Mouse (Mus musculus) yolk sac, embryonic 10.5 days (tissue): ENCODE results near the gene Hsd17b1.

Source experiments
- DNase-seq: peaks from one replicate; pipeline ENCODE4 v3.0.0-alpha.2; 2017; ENCODE audit warnings: low spot score

Hsd17b1 gene

DNA sequence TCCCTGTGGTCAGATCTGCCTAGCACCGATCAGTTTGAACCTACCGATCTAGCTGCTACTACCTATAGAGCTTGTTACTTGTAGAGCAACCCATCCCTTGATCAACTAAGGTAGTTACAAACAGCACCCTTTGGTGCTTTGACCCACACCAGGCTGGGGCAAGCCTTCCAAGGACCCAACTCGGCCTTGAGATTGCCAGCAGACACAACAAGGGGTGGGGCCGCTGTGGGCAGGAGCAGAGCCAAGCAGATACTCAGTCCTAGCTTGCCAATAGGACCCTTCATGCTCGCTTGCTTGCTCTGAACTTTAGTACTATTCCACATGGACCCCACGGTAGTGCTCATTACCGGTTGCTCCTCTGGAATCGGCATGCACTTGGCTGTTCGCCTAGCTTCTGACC is at the start of gene Hsd17b1:
Gene Hsd17b1, plus strand, starts transcription at position 291 of the 400 bp plus-strand sequence.
- no peak for DNase-seq

DNA sequence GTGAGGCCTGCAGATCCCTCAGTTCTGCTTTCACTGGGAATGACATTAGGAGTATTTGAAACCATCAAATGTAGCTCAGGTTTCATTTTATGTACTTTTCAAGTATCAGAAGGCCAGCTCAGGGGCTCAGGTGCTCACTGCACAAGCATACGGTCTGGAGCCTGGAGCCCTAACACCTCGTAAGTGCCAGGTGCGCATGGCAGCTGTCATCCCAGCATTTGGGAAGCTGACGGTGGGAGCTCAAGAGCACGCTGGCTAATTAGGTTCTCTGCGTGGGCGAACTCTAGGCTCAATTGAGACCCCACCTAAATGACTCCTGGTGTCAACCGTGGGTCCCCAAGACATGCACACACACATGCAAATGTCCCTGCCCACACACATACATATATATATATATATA is 48.9 kb upstream of the Hsd17b1 start:
- no peak for DNase-seq

DNA sequence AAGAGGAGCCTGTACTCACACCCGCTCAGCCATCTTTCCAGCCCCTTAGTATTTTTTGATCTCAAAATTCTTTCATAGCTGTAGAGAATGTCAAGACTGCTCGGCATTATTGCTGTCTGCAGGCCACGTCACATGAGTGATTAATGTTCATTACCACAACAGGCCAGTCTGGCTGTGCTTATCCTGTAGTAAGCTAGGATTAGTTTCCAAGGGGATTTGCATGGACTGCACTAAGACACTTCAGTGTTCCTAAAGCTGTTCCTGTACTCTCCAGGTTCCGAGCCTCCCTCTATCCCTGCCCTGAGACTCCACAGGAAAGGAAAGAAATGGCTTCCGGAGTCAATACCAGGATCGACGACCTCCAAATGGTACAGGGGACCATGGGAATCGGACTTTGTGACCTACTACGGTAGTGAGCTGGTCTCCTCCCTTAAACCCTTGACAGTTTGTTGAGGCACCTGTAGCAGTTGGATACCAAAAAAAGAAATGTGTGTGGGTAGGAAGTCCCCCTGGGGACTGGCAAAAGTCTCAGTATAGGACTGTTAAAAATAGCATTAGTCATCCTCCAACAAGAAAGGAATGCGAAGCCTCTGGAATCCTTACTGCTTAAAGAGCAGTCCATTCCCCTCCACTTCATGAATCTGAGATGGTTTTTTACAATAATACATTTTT is 47.9 kb upstream of the Hsd17b1 start:
- no peak for DNase-seq

DNA sequence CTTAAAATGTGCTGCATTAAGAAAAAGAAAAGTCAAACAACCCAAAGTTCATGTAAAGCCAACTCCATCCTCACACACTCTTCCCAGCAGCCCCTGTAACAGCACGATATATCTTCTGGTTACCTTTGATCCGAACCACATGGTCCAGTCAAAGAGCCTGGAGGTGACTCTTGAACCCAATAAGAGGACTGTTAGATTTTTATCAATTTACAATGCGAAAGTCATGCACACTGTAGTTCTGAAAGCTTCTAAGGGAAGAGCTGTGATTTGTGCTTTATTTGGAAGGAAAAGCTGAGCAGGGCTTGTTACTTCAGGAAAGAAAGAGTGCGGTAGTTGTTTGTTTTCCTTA is 47.4 kb upstream of the Hsd17b1 start:
- DNase-seq = peak; percentile 32

DNA sequence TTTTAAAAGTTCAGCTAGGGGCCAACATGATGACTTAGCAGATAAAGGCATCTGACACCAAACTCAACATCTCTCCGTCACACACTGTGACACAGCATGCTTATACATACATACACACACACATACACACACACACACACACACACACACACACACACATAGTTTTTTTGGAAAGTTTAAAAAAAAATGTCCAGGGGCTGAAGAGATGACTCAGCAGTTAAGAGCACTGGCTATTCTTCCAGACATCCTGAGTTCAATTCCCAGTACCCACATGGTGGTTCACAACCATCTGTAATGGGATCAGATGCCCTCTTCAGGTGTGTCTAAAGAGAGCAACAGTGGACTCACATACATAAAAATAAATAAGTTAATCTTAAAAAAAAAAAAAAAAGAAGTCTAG is 46.7 kb upstream of the Hsd17b1 start:
- no peak for DNase-seq

DNA sequence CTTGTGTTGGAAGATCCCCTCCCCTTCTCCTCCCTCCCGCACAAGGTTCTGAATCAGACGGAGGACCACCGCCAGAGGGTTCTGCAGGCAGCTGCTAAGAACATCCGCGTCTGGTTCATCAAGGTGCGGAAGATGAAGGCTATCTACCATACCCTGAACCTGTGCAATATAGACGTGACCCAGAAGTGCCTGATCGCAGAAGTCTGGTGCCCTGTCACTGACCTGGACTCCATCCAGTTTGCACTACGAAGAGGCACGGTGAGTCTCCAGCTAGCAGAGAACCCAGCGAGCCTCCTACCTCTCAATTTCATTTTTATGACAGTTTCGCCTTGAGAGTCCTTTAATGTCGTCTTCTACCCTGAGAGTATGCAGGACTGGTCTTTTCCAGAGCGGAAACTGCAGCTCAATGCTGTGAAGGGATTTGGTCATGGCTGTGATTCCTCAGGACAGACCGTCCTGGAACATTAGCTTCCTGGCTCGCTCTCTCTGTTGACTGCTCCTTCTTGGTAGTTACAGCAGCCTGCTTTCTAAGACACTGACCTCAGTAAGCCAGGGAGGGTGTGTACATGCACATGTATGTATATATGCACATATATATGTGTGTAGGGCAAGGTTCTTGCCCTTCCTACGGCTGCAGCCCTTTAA is 44.2 kb upstream of the Hsd17b1 start:
- no peak for DNase-seq

DNA sequence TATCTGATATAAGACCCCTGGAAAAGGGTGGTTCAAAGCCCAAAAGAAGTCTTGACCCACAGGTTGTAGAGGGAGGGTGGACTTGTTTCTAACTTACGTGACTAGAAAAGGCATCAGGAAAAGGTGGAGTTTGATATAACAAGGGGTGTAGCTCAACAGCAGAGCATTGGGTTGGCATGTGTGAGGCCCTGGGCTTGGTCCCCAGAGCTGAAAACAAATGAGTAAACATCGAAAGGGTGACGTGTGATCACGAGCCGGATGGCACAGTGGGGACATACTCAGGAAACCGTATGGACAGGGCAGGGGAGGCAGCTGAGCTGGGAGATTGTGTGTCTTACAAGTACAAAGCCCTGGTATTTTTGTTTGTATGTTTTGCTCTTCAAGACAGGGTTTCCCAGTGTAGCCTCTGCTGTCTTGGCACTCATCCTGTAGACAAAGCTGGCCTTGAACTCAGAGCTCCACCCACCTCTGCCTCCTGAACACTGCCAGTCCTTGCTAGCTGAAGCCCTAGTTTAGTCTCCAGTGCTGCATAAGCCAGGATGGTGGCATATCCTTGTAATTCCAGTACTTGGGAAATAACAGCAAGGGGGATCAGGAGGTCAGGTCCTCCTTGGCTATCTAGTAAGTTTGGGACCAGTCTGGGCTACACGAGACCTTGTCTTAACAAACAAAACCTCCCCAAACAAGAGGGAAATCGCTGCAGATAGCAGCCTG is 43.4 kb upstream of the Hsd17b1 start:
- no peak for DNase-seq

DNA sequence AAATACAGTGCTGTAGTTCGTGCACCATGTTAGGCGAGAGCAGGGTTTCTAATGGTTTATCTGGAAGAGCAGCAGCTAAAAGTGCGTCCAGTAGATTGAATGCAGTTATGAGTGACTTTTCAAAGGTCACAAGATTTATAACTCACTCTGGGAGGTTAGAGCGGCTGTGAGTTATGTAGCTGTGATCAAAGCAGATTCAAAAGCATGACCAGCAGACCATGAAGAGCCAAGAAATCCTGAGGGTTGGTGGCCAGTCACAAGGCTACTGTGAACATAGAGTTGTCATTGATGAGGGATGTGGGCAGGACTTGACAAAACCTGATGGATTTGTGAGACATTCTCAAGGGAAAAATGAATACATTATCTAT is 42.9 kb upstream of the Hsd17b1 start:
- no peak for DNase-seq

DNA sequence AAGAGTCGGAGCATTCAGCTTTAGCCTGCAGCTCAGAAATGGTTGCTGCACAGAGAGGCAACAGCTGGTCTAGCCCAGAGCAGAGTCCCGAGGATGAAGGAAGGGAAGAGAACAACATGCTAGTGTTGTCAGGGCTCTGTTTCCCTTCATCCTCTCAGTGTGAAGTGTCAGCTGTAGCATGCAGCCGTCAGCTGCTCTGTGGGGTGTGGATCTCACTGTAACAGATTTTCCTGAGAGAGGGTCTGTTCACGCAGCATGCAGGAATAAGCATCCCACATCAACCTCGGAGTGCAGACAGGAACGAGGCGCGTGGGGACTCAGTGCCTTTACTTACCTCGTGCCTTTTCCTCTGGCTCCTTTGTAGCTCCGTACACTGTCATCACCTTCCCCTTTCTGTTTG is 40.4 kb upstream of the Hsd17b1 start:
- DNase-seq = no peak

DNA sequence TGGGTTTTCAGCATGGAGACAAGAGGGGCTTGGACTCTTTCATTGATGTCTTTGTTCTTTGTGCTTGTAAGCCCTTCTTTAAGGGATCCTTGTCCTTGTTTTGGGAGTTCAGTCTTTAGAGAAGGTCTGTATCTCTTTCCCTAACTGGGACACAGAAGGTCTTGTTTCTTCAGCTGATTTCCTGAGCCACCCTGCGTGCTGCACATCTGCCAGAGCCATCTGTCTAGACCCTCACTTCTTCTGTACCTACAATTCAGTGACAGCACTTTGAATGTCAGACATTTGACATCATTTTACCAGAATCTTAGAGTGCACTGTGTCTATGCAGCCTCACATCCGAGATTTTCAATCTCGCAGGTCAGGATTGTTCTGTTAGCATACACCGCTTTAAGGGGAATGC is 32.4 kb upstream of the Hsd17b1 start:
- no peak for DNase-seq

DNA sequence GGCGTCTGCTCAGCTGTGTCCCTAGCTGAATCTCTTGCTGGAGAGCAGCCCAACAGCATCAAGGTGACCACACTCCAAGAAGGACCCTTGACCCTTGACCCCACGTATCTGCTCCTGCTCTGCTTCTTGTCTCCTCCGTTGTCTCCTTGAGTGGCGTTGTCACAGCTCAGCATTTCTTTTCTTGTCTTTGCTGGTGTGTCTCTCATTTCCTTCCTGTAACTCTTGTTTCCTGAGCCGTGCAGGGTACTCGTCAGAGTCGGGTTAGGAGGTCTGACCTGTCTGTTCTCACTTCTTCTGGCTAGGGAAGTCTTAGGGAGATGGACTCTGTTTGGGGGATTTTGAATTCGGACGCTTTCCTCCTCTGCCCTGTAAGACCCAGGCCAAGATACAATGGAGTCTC is 31.8 kb upstream of the Hsd17b1 start:
- DNase-seq = peak; percentile 71

DNA sequence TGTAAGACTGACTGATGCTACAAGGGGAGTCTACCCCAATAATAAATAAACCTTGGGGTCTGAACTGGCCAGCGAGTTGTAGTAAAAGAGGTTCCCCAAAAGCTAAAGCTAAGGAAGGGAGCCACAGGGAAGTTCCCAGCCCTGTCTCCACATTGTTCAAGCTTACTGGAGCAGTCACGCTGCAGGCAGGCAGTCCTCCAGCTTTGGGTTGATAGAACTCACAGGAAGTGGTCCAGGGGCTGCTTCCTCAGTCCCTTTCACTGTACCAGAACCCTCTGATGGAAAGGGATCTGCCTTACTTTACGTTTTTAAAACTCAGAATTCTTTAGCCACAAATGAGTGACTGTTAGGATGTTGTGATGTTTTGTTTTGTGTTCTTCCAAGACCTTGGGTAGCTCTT is 30.7 kb upstream of the Hsd17b1 start:
- no peak for DNase-seq

DNA sequence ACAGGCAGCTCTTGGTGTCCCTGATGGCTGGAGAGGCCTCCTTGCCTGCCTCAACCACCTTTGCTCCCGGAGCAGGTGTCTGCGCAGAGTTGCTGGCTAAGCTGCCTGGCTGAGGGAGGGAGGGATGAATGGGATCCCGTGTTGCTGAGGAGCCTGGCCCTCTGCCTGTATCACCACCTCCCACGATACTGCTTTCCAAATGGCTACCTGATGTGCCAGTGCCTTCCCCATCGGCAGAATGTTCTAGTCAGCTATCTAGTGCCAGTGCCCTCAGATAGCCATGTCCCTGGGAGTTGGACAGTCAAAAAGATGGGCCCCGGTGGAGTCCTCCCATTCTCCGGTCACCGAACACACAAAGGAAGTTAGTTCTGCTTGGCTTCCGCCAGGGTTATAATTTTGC is 27.9 kb upstream of the Hsd17b1 start:
- DNase-seq = no peak

DNA sequence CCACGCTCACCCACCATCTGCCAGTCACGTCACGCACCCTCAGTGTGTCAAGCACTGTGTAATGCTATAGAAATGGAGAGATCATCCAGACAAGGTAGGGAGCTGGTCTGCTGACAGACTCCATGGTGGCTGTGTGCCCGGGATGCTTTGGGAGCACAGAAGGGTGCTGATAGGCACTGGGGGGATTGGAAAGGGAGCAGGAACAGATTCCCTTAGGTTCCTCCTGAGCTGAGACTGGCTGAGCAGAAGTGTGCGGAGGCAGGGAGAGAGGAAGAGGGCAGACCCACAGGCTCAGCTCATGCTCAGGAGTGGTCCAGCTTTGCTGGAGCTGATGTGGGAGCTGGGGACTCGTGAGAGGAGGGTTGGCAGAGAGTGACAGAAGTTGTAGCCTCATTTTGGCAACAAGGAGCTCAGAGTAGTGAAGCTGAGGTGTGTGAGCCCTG is 27.1 kb upstream of the Hsd17b1 start:
- DNase-seq = no peak

DNA sequence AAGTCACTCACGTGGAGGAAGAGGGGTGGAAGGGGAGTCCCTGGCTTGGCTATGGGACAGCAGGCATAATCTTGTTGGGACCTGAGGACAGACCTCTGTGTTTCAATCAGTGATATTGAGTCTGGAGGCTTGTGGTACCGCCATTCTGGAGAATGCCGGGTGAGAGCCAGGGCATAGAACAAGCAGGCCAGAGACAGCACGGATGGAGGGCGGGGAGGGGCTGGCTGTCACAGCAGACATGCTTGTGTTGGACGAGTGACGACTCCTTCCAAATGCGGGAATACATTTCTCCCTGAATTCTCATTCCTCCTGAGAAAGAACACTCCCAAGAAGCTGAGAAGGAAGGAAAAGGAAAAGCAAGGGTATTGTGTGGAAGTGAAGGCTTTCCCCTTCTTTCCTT is 26.6 kb upstream of the Hsd17b1 start:
- no peak for DNase-seq

DNA sequence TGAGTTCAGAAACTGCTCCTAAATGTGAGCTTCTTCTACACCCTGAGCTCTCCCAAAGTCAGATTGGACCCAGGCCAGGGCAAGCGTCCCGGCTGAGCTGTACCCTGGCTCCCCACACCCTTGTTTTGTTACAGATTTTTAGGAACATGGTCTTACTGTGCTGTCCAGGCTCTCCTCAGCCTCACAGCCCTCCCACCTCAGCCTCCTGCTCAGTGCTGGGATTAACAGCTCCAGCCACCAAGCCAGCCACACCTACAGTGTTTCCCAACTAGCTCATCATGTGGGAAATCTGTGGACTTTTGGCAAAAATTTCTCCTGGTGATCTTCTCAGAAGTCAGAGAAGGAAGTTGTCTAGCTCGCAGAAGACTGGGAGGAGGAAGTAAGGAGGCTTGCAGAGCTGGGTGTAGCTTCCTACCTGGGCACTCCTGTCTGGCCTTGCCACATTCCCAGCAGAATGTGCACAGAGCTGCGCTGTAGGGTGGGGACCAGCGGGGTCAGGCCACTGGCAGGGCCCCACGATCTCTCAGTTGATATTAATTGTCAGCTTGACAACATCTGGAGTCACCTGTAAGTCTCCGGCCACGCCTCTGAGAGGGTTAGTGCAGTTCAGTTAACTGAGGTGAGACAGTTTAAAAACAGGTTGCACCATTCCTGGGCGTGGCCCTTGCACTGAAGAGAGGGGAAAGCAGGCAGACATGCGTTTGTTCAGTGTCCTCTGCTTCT is 25.3 kb upstream of the Hsd17b1 start:
- no peak for DNase-seq

DNA sequence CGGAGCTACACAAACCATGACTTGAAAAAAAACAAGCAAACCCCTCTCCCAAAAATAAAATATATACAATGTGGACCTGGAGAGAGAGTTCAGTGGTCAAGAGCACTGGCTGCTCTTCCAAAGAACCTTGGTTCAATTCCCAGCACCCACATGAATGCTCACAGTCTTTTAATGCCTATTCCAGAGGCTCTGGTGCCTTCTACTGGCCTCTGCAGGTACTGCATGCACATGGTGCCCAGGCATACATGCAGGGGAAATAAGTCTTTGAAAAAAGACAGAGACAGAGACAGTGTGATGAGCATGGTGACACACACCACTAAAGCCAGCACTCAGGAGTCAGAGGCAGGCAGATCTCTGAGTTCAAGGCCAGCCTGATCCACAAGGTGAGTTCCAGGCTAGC is 24.2 kb upstream of the Hsd17b1 start:
- no peak for DNase-seq

DNA sequence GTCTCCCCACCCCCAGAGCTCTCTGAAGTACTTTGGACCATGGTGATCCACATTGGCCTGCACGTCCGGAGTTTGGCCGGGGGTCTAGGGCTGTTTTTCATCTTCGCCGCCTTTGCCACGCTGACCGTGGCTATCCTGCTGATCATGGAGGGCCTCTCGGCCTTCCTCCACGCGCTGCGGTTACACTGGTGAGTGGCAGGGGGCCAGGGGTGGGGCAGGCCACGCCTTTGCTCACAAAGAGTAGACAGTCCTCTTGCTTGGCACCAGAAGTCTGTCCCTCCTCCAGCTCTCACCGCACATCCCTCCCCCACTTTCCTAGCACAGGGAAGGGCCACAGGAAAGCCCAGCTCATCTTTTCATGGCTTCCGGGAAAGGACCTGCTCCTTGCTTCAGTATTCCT is 22.8 kb upstream of the Hsd17b1 start:
- DNase-seq = no peak

DNA sequence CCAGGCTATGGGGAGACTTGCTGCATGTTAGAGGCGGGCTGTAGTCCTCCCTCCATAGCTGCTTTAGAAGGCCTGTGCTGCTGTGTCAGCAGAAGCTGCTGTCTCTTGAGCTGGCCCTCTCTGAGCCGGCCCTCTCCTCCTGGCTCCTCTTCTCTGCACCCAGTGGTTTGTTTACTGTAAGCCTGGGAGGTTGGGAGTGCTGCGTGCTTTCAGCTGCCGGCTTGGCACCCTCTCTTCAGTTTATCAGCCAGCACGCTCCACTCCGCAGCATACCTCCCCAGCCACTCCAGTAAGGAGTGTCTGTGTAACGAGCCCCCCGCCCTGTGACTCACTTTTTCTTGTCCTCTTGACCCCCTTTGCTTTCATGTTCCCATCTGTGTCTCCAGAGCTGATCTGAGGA is 21.3 kb upstream of the Hsd17b1 start:
- peak; percentile 84 for DNase-seq

DNA sequence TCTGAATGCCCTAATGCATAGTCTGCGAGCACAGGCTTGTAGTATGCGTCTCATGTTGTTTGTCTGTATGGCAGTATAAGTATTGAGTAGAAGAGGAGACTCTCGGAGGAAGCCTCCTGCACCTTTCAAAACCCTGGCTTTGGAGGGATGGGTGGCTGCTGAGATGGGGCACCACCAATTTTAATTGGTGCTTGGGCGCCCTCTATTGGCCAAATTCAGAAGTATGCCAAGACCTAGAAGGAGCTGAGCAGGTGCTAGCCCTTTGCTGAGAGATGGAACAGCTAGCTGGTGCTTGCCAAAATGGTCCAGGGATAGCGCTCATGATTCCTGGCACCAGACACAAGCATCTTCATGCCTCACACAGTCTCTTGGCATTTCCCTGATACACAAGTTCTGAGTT is 20.4 kb upstream of the Hsd17b1 start:
- DNase-seq = peak; percentile 68

DNA sequence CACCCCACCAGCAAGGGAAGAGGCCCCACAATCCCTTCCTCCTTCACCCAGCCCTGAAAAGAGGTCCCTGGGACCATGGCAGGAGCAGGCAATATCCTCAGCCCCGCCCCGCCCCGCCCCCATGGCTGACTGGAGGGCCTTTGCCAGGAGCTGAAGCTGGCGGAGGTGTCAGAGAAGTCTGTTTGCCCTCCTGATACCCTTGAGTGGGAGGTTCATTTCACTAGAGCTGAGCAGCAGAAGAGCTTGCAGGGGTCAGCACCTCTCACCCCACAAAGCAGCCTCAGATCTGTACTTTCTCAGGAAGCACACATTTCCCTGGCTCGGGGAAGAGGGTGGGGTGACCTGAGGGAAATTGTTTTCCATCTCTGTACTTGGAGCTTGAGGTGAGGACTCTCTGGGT is 19.5 kb upstream of the Hsd17b1 start:
- DNase-seq = peak; percentile 68

DNA sequence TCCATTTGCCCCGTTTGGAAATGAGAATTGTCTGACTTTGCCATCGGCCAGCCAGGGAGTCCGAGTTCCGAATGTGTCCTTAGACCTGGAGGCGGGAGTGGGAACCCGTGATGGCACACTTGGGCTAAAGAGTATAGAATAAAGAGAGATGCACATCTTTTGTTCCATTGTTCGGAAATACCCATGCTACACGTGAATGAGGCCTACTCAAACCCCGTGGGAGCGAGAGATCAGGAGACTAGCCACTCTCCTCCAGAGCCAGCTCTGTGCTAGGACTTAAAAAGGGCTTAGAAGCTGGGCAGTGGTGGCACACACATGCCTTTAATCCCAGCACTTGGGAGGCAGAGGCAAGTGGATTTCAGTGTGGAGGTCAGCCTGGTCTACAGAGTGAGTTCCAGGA is 18.7 kb upstream of the Hsd17b1 start:
- no peak for DNase-seq

DNA sequence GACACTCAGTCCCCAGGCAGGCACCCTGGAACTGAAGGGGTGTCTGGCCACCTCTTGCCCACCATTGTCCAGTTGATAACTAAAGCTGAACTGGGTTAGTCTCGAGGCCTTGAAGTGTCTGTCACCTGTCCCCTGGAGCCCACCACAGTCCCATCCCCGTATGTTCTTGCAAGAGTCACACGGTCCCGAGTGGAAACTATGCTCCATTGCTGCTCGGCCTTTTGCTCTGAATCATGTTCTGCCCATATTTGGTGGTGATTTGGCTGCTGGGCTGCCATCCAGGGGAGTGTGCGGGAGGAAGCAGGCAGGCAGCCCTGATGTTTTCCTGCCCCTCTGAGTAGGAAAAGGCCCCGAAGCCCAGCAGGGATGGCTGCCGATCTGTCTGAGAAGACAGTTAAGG is 18.1 kb upstream of the Hsd17b1 start:
- DNase-seq = no peak
